Mouse (Mus musculus) Muller cell, postnatal 12 days (primary cell): ENCODE results near the gene Adpgk.
"Not testable (repeated sequence)": the region's sequence is repeated elsewhere in the genome, so short reads cannot be mapped to it uniquely, and the experiment has no call there.

Experiments
- DNase-seq: peaks from one replicate; pipeline ENCODE4 v3.0.0-alpha.2; 2015; ENCODE audit errors: inconsistent ontology term

Gene Adpgk

DNA sequence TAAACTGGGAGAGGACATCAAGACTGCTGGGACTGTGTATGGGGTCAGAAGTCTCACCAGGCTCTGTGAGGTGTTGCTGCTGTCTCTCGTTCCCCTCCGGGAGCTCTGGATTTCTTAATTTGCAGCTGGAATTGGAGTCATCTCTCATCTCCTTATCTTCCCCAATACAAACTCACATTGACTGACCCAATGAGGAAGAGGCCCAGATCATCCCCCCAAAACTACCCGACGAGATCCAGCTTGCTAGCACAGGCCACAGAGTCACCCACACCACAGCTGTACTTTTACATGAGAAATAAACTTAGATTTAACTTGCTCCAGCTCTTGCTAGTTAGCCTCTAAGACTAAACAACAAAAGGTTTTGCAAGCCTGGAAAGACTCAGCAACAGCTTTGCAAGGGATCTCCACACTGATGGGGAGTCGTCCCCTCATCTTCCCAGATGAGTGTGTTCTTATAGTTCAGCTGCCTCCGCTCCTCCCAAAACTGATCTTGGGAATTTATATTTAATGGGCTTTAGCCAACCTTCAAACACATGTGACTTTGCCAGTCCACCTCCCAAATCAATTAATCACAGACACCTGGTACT, 1.7 kb upstream of the Adpgk start:
- DNase-seq: no peak

DNA sequence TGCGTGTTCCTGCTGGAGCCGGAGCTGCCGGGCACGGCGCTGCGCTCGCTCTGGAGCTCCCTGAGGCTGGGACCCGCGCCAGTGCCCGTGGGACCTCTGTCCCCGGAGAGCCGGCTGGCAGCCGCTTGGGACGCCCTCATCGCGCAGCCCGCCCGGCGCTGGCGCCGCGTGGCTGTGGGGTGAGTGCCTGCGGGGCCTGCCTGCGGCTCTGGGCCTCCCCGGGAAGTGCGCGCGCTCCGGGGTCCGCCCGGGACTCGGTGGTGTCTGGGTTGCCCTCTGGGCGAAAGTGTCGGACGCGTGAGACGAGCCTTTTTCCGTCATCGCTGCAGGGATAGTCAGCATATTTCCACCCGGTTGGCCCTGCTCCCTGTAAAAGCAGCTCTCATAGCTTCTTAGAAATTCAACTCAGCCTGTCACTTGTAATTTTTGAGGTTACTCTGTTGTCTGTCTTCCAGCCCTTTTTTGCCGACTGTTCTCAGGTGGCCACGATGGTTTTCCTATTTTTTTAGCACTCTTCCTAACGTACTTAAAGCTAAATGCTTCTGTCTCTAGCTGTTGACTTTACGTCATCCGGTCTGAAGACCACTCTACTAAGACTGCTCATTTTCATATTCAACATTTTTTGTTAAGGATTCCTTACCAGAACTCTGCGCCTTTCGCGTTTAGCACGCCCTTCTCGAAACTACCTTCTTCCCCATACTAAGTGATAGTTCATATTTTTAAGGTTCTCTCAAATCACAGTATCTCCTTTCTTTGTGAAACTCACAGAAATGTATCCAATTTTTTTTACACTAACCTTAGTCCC, 532 bp downstream of the Adpgk start:
- DNase-seq: no peak

DNA sequence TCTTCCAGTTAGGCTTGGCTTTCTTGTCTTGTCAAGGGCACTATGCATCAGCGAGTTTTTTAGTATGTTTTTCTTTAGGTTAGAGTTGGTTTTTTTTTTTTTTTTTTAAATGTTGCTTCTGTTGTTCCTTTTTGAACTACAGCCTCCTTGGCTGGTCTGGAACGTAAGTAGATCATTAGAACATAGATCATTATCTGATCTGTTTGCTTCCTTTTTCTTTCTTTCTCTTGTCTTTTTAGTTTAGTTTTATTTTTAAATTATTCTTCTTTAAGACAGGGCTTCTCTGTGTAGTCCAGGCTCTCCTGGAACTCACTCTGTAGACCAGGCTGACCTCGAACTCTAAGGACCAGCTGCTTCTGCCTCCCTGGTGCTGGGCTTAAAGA, 1.1 kb downstream of the Adpgk start:
- no peak for DNase-seq

DNA sequence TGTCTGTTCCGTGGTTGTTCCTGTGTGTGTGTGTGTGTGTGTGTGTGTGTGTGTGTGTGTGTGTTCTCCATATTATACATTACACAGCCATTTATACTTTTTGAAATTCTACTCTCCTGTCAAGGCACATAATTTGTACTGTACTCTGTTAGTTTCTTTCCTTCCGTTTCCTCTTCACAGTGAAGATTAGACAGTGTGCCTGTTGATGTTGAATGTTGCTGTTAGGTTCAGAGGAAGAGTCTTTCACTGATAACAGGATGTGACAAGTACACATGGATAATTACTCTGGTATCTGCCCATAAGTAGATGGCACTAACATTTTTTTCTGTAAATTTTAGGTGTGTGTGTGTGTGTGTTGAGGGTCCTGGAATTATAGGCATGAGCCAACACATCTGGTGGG, 5.1 kb downstream of the Adpgk start:
- no peak for DNase-seq

DNA sequence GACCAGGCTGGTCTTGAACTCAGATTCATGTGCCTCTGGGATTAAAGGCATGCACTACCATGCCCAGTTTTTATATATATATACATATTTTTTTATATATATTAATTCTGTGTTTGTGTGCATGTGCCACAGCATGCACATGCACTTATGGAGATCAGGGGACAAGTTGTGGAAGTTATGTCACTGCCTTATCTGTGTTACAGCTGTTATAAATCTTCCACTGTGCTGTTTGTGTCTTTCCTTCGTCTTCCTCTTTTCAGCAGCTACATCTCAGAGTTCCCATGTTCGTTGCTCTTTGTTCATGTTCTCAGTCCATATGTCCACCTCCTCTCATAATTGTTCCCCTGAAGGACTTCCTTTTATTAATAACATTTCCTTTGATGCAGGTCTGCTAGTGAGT, 16.5 kb downstream of the Adpgk start:
- DNase-seq: no peak

DNA sequence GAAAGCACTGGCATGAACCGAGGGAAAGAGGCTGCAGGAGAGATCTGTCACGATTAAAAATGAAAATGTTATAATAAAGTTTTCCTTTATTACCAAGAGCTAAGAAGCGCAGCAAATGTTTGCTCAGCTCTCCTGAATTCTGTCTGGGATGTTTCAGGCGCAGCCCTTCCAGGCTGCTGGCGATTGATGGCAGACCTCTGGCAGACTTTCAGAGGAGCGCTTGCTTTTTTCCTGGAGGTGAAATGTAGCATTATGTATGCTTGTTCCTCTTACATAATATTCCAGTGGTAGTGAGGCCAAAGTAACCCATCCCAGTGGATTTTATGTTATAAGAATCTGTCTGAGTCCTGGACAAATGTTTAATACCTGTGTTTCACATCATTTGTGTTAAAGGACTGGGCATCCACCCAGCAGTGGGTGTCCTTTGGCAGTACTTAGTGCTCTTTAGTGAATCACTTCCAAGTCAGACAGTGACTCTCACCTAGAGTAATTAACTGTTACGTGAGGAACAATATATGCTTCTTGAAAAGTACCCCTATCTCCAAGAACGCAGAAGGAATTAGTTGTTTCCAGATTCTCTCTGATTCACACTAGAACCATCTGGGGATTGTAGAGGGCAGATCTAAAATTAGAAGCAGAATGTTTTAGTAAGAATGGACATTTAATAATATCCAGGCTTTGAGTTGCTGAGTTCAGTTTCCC, 19.4 kb downstream of the Adpgk start:
- peak; percentile 80 for DNase-seq

DNA sequence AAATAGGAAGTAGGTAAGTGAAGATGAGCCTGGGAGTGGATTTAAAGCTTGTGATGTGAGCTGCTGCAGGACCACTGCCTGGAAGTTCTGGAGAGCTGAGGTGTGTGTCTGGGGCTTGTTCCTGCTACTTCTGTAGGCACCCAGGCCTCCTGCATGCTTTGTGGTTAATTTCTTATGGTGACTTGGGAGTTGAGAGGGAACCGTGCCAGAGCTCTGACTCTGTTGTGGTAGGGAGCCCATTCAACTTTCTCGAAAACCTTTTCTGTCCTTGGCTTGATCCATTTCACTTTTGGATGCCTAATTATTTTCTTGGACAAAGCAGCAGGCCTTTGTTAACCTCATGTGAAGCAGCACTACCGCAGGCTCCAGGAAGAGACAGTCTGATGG, 19.9 kb downstream of the Adpgk start:
- DNase-seq: peak; percentile 87

DNA sequence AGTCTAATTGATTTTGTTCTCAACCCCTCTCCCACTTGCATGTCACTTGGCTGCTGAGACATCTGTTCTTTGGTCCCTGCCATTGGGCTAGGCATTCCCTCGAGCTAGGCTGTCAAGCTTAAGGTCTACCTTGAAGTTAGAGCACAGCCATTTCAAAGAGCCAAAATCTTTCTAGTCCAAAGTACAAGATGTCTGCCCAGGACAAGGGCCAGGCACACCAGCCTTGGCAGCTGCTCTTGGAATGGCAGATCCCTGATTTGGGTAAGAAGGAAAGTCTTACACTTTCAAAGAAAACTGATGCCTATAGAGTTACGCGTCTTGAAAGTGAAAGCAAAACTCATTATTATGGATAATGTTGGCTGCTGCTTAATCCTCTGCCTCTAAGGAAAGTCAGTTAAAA, 24.8 kb downstream of the Adpgk start:
- DNase-seq: no peak

DNA sequence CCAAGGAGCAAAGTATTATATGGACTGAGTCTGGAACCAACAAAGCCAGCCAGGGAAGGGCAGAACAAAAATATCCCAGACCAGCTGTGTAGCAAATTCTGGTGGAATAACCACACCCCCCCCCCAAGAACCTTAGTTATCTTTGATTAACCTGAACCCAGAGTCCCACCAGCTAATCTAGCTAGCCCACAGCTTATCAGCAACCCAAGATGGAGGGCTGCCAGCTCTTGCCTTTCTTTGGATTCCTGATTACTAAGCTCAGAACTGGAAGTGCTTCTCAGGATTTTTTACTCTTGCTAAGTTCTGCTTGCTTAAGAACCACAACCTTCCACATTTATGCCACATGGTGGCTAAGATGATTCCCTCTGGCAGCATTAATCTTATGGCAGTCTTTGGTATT, 33.0 kb downstream of the Adpgk start:
- no peak for DNase-seq

DNA sequence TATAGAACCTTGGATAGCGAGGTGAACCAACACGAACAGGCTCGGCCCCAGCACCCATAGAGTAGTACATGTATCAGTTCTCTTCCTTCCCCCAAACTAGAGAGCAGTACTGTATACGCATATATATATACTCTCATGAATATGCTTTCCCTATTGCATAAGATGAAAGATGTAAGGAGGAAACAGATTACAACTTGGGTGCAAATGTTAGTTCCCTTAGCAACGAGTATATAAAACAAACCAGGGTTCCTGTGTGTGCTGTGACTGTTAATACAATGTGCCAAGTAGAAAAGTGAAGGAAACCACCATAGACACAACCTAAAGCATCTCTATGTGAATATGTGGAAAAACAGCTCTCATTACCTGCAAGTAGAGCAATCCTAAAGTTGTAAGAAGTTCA, 38.7 kb downstream of the Adpgk start:
- DNase-seq: no peak

DNA sequence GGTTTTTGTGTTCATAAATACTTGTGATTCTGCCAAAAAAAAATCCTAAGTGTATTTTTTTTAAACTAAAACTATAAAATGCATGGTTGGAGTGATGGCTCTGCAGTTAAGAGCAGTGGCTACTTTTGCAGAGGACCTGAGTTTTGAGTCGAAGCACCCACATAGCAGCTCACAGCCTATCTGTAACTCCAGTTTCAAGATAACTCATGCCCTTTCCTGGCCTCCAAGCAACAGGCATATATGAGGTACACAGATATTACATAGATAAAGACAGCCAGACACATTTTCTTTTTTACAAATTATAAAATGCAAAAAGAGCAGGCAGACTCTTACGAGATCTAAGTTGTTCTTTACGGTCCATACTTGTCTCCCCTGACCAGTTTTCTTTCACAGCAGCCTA, 45.2 kb downstream of the Adpgk start:
- no peak for DNase-seq

DNA sequence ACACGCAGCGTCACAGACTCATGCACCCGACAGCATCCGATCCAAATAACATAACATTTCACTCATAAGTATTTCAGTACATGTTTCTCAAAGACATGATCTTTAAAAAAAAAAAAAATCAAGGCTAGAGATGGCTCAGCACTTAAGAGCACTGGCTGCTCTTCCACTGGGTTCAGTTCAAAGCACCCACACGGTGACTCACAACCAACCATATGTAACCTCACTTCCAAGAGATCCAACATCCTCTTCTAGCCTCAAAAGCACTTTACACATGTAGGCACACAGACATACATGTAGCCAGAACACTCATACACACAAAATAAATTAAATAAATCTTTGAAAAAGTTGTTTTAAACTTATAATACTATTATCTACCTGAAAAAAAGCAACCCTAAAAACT, 46.5 kb downstream of the Adpgk start:
- no peak for DNase-seq

DNA sequence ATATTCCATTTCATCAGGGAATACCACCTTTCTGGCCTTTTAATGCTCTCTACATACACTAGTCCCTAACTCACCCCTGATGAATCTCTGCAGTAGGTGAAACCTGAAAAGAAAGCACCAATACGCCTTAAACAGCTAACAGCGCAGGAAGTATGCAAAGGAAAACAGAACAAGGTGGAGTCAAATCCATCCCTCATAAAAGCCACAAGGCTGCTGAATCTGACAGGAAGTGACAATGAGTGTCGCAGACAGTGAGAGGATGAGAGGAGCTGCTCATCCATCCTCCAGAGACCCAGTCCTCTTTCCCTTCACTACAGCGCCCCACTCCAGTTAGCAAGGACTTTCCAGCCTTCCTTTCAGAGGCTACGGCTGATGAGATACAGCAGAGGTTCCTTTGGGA, 47.1 kb downstream of the Adpgk start:
- no peak for DNase-seq

DNA sequence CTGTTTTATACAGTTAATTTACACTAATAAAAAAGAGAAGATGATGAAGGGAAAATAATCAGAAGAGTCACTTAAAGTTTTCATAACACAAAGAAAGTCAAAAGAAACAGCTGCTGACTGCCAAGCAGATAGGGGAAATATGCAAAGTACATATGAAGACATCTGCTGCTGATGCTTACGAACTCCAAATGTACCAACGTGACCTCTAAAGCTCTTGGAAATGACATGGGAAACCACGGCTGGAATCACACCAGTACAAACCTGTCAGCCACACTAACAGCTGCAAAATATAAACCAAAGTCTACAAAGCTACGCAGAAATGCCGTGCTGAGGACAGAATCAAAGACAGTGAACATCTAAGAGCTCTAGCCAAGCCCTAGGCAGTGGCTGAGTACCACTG, 47.7 kb downstream of the Adpgk start:
- no peak for DNase-seq

DNA sequence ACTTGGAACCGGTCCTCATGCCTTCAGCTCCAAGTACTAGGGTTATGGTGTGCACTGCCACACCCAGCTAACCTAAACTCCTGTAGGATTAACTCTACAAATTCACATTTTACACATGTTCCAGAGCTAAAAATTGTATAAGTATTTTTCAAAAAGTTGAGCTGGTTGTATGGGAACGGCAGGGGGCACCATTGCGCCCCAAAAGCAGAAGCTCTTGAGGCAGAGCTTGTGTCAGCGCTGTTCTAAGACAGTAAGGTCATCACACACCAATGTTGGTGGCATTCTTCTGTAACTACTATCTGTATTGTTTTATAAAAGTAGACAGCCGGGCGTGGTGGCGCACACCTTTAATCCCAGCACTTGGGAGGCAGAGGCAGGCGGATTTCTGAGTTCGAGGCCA, 48.6 kb downstream of the Adpgk start:
- DNase-seq: no peak

DNA sequence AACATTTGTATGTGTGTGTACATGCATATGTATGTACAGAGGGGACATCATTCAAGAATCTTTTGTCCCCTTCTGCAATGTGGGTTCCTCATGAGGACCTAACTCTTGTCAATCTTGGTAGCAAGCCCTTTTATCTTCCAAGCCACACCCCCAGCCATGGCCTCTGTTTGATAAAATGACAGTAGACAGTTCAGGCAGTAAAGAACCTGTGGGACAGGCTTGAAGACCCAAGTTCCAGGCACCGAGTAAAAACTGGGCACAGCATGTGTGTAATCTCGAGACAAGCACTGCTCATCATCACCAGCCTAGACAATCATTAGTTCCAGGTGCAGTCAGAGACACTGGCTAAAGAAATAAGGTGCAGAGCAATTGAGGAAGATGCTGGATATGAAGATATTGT, 54.8 kb downstream of the Adpgk start:
- no peak for DNase-seq

DNA sequence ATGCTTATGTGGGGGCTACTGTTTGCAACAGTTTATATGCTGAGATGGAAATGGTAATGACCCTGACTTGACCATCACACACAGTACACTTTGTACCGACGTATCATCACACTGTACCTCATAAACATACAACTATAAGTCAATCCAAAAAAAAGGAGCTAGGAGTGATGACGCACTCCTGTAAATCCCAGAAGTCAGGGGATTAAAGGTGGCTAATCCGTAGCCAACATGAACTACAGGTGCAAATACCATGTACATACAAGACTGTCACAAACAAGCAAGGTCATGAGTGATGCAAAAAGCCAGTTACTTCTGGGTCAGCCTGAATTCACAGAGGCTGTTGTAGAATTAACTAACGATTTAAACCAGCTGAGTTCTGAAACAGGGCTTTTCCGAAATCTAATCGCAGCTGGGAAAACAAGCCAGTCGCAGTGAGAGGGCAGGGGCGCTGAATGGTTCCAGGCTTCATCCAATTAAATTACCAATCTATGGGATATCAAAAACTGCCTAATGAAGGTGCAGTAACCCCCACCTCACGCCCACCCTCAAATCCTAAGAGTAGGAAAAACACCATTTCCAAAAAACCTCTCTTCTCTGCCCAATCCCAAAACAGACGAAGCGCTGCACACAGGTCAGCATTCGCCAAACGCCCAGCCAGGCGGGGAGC, 61.4 kb downstream of the Adpgk start:
- no peak for DNase-seq

DNA sequence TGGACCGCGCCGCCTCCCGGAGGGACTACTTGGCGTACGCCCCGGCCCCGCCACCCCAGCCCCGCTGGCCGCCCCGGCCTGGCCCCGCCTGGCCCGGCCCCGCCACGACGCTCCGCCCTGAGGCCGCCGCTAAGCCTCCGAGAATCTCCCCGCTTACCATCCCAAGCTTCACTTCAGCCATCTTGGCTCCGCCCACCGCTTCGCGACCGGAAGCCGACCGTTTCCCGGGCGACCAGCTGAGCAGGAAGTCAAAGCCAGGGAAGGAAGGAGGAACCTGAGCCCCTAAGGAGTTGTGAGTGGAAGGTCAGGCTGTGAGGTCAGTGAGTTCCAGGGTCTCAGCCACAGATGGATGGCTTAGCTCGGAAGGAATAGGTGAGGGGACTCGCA, 61.9 kb downstream of the Adpgk start, which contains the start of gene Bbs4:
Bbs4 (minus strand) TSS at position 256 of the 387 bp plus-strand sequence.
- DNase-seq: peak; percentile 93

DNA sequence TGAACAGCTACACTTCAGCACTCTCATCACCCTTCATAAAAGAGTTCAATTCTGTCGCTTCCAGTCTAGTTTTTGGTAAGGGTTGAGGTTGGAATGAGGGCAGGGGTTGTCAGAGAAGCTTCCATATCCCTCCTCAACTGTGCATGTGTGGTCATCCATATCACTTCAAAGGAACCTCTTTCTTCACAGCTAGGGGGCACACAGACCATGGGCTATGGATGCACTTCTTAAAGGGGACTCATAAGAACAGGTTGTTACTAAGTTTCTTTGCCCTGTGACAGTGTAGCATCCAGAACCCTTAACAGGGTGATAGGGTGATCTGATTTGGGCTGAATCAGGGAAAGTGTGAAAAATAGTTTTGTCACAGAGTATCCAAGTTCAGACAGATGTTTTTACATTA, 66.7 kb downstream of the Adpgk start:
- not testable (repeated sequence) for DNase-seq

DNA sequence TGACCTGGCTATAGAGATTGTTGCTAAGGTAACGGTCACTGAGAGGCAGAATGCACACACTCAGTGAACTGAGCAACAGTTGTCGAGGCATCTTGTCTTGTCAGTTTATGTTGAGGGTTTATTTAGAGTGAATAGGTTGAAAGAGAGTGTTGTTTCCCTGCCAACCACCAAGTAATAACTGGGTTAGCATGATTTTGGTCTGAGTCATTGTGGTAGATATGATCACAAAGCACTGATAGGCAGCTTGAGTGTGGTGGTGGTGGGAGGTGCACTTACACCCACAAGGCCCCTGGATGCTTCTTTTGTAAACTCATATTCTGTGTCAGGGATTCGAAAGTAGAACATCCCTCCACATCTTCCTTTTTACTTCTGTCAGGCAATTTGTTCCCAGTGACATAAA, 69.1 kb downstream of the Adpgk start:
- DNase-seq: not testable (repeated sequence)

DNA sequence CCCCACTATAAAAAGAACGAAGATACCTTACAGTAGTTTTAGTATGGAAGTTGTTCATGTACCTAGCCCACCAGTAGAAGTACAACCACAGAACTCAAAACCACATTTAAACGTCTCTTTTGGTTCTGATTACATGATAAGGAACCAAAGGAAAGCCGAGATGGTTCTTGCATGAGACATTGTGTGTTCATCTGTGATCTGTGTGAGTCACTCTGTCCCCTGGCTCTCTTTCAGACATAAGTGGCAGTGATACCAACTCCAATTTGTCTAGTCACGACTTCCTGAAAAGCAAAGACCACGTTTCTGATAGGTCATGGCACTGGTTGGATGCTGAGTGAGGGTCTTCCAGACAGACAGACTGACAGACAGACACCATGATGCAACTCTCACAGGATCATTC, 77.9 kb downstream of the Adpgk start:
- no peak for DNase-seq

DNA sequence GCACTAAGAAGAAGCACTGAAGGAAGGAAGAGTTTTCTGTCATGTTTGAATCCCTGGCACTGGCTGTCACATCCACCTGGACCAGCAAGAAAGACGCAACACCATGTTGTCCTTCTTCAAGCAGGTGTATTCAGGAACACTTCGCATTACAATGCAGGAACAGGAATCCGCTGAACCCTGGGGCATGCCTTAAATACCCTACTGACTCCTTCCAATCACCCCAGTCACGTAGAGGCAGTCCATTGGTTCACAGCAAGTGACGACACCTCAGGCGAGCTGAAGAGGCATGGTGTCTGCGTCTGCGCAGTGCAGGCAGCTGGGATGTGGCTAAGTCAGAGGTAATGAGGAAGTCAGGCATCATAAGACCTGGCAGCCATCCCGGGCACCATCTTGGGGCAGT, 78.3 kb downstream of the Adpgk start:
- no peak for DNase-seq
